Mouse (Mus musculus) myocyte (in vitro differentiated cells): ENCODE data around the gene Gramd1a. TPM values are rescaled to one million over a fixed set of nuclear protein-coding genes. Genes with fewer than 3 reads are reported as not detected.
A peak's percentile ranks its signal among the peaks of the same experiment; 100 is the strongest.

Experiments
- H3K27me3 ChIP-seq: one replicate; pipeline ENCODE4 v1.6.1; 2011; ENCODE audit not compliant: control insufficient read depth, insufficient read depth, insufficient read length
- H3K36me3 ChIP-seq: one replicate; pipeline ENCODE4 v1.6.1; 2011; ENCODE audit not compliant: control insufficient read depth, insufficient read depth
- H3K4me2 ChIP-seq: one replicate; pipeline ENCODE4 v1.6.1; 2011; ENCODE audit warnings: low read depth, control low read depth
- H3K4me3 ChIP-seq: one replicate; pipeline ENCODE4 v1.5.1; 2011; ENCODE audit warnings: mild to moderate bottlenecking, control low read depth, moderate library complexity
- H3K79me2 ChIP-seq: one replicate; pipeline ENCODE4 v1.6.1; 2011; ENCODE audit not compliant: control insufficient read depth, insufficient read depth
- H3ac ChIP-seq: one replicate; pipeline ENCODE4 v1.6.1; 2011; ENCODE audit not compliant: control insufficient read depth, insufficient read length
- CEBPB ChIP-seq: IDR thresholded peaks from 2 replicates; pipeline ENCODE4 v1.6.1; 2011; ENCODE audit warnings: mild to moderate bottlenecking, moderate library complexity; ENCODE audit not compliant: poor library complexity, insufficient read depth, severe bottlenecking
- E2F4 ChIP-seq: IDR thresholded peaks from one replicate; pipeline ENCODE4 v1.6.1; 2011; ENCODE audit warnings: mild to moderate bottlenecking, control low read depth, moderate library complexity; ENCODE audit not compliant: insufficient read depth
- MAX ChIP-seq: IDR thresholded peaks from one replicate; pipeline ENCODE4 v1.6.1; 2011; ENCODE audit warnings: low read depth, mild to moderate bottlenecking, control low read depth
- MYOD1 ChIP-seq, 3 experiments: IDR thresholded peaks; one replicate each; pipeline ENCODE4 v1.6.1; 2011; ENCODE audit warnings: control low read depth in 2 of 3, low read depth in 2 of 3, mild to moderate bottlenecking in 2 of 3, moderate library complexity in 1 of 3; ENCODE audit not compliant: insufficient read length in 2 of 3, control insufficient read depth in 1 of 3
- MYOG ChIP-seq, 3 experiments: IDR thresholded peaks; one replicate each; pipeline ENCODE4 v1.6.1; 2011; ENCODE audit warnings: control low read depth in 2 of 3, low read depth in 2 of 3, mild to moderate bottlenecking in 2 of 3; ENCODE audit not compliant: insufficient read length in 2 of 3, control insufficient read depth in 1 of 3, insufficient read depth in 1 of 3
- POLR2A ChIP-seq: IDR thresholded peaks from one replicate; pipeline ENCODE4 v1.6.1; 2011; ENCODE audit warnings: low read depth, mild to moderate bottlenecking, control low read depth, moderate library complexity; ENCODE audit not compliant: insufficient read length
- POLR2AphosphoS2 ChIP-seq: IDR thresholded peaks from one replicate; pipeline ENCODE4 v1.6.1; 2011; ENCODE audit warnings: low read depth, control low read depth; ENCODE audit not compliant: insufficient read length
- REST ChIP-seq: IDR thresholded peaks from one replicate; pipeline ENCODE4 v1.6.1; 2011; ENCODE audit warnings: mild to moderate bottlenecking, control low read depth, moderate library complexity; ENCODE audit not compliant: insufficient read depth, insufficient read length
- SRF ChIP-seq: IDR thresholded peaks from one replicate; pipeline ENCODE4 v1.6.1; 2011; ENCODE audit warnings: low read depth; ENCODE audit not compliant: control insufficient read depth, insufficient read length
- TCF12 ChIP-seq: IDR thresholded peaks from one replicate; pipeline ENCODE4 v1.6.1; 2011; ENCODE audit warnings: mild to moderate bottlenecking, control low read depth; ENCODE audit not compliant: poor library complexity, insufficient read depth, severe bottlenecking
- TCF3 ChIP-seq: IDR thresholded peaks from one replicate; pipeline ENCODE4 v1.6.1; 2011; ENCODE audit warnings: low read depth, control low read depth; ENCODE audit not compliant: insufficient read length
- USF1 ChIP-seq: IDR thresholded peaks from one replicate; pipeline ENCODE4 v1.6.1; 2011; ENCODE audit warnings: low read depth, mild to moderate bottlenecking, control low read depth, moderate library complexity
- polyA plus RNA-seq: library from polyadenylated mRNA; unstranded; fragments of >200 nt; fragmentation: generic; extraction: Trizol; gene quantifications from one replicate; pipeline ENCODE4 v1.2.1, GENCODE M21; 2012; ENCODE audit warnings: missing spikeins

Gene Gramd1a
- polyA plus RNA-seq, 1 experiment: 25.5 TPM

DNA sequence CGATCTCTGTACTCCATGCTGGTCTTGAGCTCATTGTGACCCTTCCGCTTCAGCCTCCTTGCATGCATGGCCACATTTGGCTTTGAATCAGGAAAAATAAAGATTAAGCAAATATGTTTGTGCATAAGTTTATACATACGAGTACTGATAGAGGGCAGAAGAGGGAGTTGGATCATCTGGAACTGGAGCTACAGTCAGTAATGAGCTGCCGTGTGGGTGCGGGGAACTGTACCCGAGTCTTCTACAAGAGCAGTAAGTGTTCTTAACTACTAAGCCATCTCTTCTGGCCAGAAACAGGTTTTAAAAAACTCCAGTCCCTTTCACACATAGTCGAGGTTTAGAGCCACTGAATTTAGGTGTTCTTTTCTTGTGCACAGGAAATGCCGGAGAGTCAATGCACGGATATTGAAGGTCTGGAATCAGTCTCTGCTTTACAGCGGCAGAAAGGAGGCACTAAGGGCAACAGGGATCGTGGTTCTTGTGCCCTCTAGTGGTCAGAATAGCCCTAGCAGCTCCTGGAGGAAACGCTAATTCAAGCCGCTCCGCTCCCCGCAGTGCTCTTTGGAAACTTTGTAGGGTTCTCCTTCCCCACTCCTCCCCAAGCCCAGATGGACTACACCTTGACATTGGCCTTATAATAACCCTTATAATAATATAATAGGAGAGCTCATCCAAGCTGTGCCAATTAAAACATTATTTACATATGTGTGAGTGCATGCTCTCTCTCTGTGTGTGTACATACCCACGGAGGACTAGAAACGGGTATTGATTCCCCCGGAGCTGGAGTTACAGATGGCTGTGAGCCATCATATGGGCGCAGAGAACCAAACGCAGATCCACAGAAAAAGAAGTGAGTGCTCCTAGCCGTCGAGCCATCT is 21.4 kb upstream of the Gramd1a start:
- peak overlapping the region; percentile 58 for H3K4me2 ChIP-seq
- no peaks in the 10 kb centered on the region for H3K36me3 ChIP-seq
- no peak overlapping the region for H3K4me3 ChIP-seq
- H3K27me3 ChIP-seq: peaks cover 11% of the 10 kb centered on the region
- TF ChIP-seq POLR2A (no peak), MYOG (IDR thresholded peaks at IDR 0.05; ENCODE audit: control insufficient read depth in 1 of 3, insufficient read depth in 1 of 3, insufficient read length in 2 of 3, low read depth in 2 of 3) (no peak), USF1 (no peak), MYOD1 (IDR thresholded peaks at IDR 0.05; ENCODE audit: control insufficient read depth in 1 of 3, insufficient read length in 2 of 3, low read depth in 2 of 3) (no peak), MAX (no peak), CEBPB (no peak), TCF3 (no peak), E2F4 (no peak), REST (no peak), TCF12 (no peak), POLR2AphosphoS2 (no peak), SRF (no peak)
- H3K79me2 ChIP-seq: no peaks in the 10 kb centered on the region
- no peak overlapping the region for H3ac ChIP-seq

DNA sequence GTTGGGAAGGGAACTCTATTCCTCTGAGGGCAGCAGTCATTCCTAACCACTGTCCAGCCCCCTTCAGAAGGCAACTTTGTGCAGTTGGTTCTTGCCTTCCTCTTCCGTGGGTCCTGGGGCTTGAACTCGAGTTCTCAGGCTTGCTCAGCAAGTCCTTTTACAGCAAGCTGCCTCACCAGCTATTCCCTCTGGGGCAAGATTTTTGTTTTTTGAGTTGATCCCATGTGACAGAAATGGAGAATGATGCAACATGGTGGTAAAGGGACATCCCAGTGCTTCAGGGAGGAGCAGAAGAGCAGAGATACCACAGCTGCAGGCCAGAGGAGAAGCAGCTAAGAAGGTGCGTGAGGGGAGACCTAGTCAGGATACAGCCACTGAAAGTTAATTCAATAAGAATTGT is 19.4 kb upstream of the Gramd1a start:
- Histone ChIP-seq H3K79me2 (no peaks in the 10 kb centered on the region), H3K4me2 (no peak overlapping the region), H3K4me3 (no peak overlapping the region), H3K27me3 (peaks cover 11% of the 10 kb centered on the region), H3K36me3 (no peaks in the 10 kb centered on the region), H3ac (no peak overlapping the region)
- TF ChIP-seq POLR2AphosphoS2 (no peak), REST (no peak), E2F4 (no peak), MAX (no peak), MYOD1 (IDR thresholded peaks at IDR 0.05; ENCODE audit: control insufficient read depth in 1 of 3, insufficient read length in 2 of 3, low read depth in 2 of 3) (no peak), TCF3 (no peak), MYOG (IDR thresholded peaks at IDR 0.05; ENCODE audit: control insufficient read depth in 1 of 3, insufficient read depth in 1 of 3, insufficient read length in 2 of 3, low read depth in 2 of 3) (no peak), TCF12 (no peak), SRF (no peak), USF1 (no peak), CEBPB (no peak), POLR2A (no peak)

GRCm38 (mm10) chr7:31174466-31174865 is 18.8 kb upstream of the Gramd1a start:
- Histone ChIP-seq H3K4me2 (no peak overlapping the region), H3K27me3 (peaks cover 11% of the 10 kb centered on the region), H3ac (no peak overlapping the region), H3K36me3 (no peaks in the 10 kb centered on the region), H3K4me3 (no peak overlapping the region), H3K79me2 (no peaks in the 10 kb centered on the region)
- TF ChIP-seq REST (no peak), TCF12 (no peak), E2F4 (no peak), POLR2AphosphoS2 (no peak), POLR2A (no peak), USF1 (no peak), MYOG (IDR thresholded peaks at IDR 0.05; ENCODE audit: control insufficient read depth in 1 of 3, insufficient read depth in 1 of 3, insufficient read length in 2 of 3, low read depth in 2 of 3) (no peak), MYOD1 (IDR thresholded peaks at IDR 0.05; ENCODE audit: control insufficient read depth in 1 of 3, insufficient read length in 2 of 3, low read depth in 2 of 3) (no peak), CEBPB (no peak), SRF (no peak), MAX (no peak), TCF3 (no peak)

DNA sequence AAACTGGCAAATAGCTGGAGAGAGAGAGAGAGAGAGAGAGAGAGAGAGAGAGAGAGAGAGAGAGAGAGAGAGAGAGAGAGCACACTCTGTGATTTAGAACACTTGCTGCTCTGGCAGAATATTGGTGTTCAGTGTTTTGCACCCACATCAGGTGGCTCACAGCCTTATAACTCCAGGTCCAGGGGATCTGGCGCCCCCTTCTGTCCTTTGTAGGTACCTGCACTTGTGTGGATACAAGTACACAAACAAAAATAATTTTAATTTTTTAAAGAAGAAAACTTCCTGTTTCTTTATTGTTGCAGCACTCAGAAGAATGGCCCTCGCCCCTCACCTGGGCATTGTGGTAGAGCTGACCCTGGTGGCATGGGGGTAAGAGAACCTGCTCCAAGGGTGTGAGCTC is 16.5 kb upstream of the Gramd1a start:
- H3K4me2 ChIP-seq: no peak overlapping the region
- H3ac ChIP-seq: no peak overlapping the region
- H3K79me2 ChIP-seq: no peaks in the 10 kb centered on the region
- H3K4me3 ChIP-seq: no peak overlapping the region
- no peaks in the 10 kb centered on the region for H3K36me3 ChIP-seq
- H3K27me3 ChIP-seq: peaks cover 6% of the 10 kb centered on the region
- TF ChIP-seq REST (no peak), MAX (no peak), E2F4 (no peak), TCF3 (no peak), TCF12 (no peak)

DNA sequence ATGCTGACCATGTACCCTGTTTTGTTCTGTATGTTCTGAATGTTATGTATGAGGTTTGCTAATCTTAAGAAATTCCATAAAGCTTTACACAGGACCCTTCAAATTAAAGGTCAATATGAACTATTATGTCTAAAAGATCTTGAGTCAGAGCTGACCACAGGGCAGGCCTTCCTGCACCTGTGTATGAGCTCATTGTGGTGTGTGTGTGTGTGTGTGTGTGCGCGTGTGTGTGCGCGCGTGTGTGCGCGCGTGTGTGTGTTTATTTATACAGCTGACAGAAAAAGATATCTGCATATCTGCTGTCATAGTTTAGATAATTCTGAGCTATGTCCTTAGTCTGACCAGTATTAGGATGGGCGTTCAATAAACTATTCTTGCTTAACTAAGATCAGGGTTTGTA is 14.8 kb upstream of the Gramd1a start:
- no peaks in the 10 kb centered on the region for H3K27me3 ChIP-seq
- H3ac ChIP-seq: no peak overlapping the region
- no peaks in the 10 kb centered on the region for H3K79me2 ChIP-seq
- TF ChIP-seq MYOD1 (IDR thresholded peaks at IDR 0.05; ENCODE audit: control insufficient read depth in 1 of 3, insufficient read length in 2 of 3, low read depth in 2 of 3): peak in 1 of 3 experiments; percentile 67
- no peak for TF ChIP-seq USF1
- peak; percentile 30 for TF ChIP-seq TCF3
- TF ChIP-seq CEBPB: no peak
- TF ChIP-seq POLR2A: no peak
- TF ChIP-seq E2F4: no peak
- TF ChIP-seq MYOG (IDR thresholded peaks at IDR 0.05; ENCODE audit: control insufficient read depth in 1 of 3, insufficient read depth in 1 of 3, insufficient read length in 2 of 3, low read depth in 2 of 3): peak in 2 of 3 experiments; percentile 48 to 68
- H3K36me3 ChIP-seq: no peaks in the 10 kb centered on the region
- H3K4me3 ChIP-seq: no peak overlapping the region
- H3K4me2 ChIP-seq: no peak overlapping the region
